Mouse (Mus musculus): Measurements from ENCODE around the gene Rpap1. TPM values are rescaled to one million over a fixed set of nuclear protein-coding genes. Genes with fewer than 3 reads are reported as not detected.

Gene Rpap1
- total RNA-seq (2021), result 10 to 100 TPM; 13.4 to 17.8 TPM
- long read RNA-seq, experiment 1, full-length matches to known transcripts, result 2 of 16 reads
- long read RNA-seq, experiment 1, partial matches to known transcripts, result 13 of 16 reads
- long read RNA-seq, experiment 1, other reads (novel, unspliced or antisense), result 1 of 16 reads
- long read RNA-seq, experiment 2, full-length matches to known transcripts, result 2 of 7 reads
- long read RNA-seq, experiment 2, partial matches to known transcripts, result 3 of 7 reads
- long read RNA-seq, experiment 2, other reads (novel, unspliced or antisense), result 2 of 7 reads

DNA sequence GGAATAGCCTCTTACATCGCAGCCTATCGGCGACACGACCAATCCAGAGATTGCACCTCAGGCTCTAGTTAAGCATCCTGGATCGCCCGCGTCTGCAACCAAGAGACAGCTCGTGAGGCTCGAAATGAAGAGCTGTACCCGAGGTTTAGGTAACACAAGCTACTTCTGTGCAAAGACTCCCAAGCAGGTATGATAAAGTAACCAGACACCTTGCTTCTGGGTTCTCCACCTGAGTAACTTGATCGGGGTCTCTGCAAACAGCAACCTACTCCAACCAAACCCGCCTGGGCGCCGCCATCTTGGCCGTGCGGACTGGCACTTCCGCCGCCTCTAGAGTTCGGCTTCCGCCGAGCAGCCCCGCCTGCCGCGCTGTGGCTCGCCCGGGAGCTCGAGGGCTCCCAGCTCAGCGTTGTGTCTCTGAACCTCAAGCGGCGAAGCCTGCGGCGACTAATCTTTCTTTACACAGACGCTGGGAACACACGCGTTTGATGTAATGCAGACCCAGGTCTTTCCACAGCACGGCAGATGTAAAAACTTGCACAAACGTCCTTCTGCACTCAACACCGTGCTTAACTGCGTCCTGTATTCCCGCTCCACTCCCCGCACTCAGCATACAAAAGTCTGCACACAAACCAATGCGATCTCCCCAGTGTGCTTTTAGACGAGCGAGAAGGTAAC is at the start of gene Rpap1:
TSS of gene Rpap1 (minus strand) at position 332 of the 678 bp plus-strand sequence.
- peak; percentile 88 to 91 for DNase-seq

GRCm38 (mm10) chr2:119834231-119834630 is 46.9 kb upstream of the Rpap1 start:
- no peak for DNase-seq

- peak in 1 of 2 experiments; percentile 13 for DNase-seq
Measured at GRCm38 (mm10) chr2:119830579-119830978, 43.2 kb upstream of the Rpap1 start.

DNA sequence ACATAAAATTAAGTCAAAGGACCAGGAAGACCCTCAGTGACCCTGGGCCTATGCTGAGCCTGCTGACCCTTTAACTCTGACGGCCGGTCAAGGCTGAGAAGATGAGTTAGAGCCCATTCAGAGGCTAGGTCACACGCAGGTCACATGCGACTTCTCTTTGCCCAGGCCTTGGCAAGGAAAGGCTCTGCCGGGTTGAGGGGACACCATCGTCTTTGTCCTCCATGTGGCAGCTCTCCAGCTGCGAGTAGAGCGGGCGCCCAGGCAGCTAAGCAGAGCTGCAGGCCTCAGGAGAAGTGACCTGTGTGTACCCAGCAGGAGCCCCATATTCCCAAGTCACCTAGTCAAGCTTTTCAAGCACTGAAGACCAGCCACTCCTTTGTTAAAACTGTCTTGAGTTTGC is 33.8 kb upstream of the Rpap1 start:
- DNase-seq, result no peak

- DNase-seq, result no peak
Measured at GRCm38 (mm10) chr2:119818668-119819272, 31.4 kb upstream of the Rpap1 start.

DNA sequence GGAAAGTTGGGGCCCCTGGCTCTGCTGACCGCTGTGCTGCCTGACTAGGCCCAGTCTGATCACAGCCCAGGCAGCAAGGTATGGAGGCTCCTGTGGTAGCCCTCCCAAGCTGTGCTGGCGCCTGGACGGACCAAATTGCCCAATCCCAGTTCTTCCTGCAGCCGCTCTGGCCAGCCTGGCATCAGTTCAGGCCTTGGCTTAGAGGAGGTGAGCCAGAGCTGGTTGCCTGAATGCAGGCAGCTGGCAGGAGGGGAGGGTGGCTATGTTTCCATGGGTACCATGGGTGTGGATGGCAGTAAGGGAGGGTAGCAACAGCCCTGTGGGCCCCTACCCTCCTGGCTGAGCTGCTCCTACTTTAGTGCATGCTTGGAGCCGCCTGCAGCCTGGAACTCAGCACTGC is 29.7 kb upstream of the Rpap1 start:
- DNase-seq, result peak; percentile 20 to 25

DNA sequence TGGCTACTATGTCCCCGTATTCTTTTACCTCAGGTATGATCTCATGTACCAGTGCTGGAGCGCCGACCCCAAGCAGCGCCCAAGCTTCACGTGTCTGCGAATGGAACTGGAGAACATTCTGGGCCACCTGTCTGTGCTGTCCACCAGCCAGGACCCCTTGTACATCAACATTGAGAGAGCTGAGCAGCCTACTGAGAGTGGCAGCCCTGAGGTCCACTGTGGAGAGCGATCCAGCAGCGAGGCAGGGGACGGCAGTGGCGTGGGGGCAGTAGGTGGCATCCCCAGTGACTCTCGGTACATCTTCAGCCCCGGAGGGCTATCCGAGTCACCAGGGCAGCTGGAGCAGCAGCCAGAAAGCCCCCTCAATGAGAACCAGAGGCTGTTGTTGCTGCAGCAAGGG is 29.3 kb upstream of the Rpap1 start:
- DNase-seq, result no peak

- no peak for DNase-seq
Measured at GRCm38 (mm10) chr2:119814376-119814933, 27.1 kb upstream of the Rpap1 start.

- no peak for DNase-seq
Measured at GRCm38 (mm10) chr2:119811490-119812146, 24.3 kb upstream of the Rpap1 start.

DNA sequence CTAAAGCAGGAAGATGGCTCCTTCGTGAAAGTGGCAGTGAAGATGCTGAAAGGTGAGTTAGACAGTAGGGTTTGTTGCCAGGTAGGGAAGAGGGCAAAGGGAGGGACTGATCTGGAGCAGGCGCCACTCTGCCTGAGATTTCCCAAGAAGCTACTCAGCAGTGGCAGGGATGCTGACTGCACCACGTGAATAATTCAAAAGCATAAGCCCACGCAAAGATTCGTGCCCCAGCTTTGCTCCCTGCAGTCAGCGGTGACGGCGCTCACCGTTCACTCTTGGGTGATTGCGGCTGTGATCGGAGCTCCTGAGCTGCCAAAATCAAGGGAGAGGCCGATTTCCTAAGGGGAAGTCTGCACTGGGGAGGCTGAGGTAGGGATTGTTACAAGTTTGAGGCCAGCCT is 23.6 kb upstream of the Rpap1 start:
- DNase-seq, result no peak

- DNase-seq, result no peak
Measured at GRCm38 (mm10) chr2:119808881-119809280, 21.5 kb upstream of the Rpap1 start.

DNA sequence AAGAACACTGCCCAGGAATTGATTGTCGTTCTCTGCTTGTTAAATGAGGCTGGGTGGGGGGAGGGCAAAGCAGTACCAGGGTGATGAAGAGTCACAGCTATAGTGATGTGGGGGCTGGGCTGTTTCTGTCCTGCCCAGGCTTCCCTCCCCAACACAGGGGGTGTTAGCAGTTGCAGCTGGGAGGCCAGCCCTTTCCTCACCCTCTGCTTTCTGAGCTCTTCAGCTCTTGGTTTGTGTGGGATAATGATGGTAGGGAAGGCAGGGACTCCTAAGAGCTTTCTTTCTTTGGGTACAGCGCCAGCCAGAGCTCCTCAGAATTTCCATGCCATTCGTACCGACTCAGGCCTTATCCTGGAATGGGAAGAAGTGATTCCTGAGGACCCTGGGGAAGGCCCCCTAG is 21.1 kb upstream of the Rpap1 start:
- no peak for DNase-seq

- no peak for DNase-seq
Measured at GRCm38 (mm10) chr2:119805536-119805935, 18.2 kb upstream of the Rpap1 start.

DNA sequence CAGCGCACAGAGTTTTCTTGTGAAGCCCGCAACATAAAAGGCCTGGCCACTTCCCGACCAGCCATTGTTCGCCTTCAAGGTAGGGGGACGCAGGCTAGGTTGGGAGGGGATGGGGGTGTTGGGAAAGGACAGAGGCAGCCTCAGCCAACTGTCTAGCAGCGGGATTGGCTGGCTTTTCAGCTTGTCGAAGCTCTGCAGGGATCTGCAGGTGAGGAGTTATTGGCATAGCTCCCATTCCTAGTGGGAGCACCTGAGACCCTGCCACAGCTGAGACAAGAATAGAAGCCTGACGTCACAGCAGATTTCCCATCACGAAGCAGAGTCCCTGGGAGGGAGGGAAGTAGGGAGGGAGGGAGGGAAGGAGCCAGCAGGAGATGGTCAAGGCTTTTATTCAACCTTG is 17.4 kb upstream of the Rpap1 start:
- DNase-seq, result no peak

- no peak for DNase-seq
Measured at GRCm38 (mm10) chr2:119804275-119804628, 16.9 kb upstream of the Rpap1 start.

- DNase-seq, result no peak
Measured at GRCm38 (mm10) chr2:119803618-119804274, 16.4 kb upstream of the Rpap1 start.

DNA sequence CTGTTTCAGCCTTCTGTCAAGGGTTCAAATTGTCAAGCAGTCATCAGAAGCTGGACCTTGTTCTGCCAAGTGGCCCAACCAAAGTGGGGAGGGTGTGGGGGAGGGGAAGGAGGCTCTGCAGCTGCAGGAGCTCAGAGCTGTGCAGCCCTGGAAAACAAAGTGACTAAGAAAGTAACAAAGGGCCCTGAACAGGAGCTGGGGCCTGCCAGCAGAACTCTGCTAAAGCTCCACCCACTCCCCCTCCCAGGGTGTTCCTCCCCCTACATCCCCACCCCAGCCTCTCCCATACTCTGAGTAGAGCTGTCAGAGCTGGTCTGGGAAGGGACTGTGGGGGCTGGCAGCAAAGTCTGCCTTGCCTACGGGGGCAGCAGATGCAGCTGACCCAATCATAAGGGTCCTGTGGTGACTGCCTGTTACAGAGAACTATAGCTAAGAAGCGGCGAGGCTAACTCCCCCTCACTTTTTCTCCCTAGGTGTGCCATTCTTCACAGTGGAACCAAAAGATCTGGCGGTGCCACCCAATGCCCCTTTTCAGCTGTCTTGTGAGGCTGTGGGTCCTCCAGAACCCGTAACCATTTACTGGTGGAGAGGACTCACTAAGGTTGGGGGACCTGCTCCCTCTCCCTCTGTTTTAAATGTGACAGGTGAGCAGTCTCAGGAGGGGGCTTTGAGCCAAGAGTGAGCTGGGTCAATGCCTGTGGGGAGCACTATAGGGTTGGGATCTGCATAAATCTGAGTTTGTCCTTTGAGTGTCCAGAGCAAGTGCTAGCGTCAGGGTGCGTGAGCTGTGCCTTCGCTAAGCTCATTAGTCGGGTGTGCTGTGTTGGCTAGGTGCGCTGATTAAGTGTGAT is 15.7 kb upstream of the Rpap1 start:
- DNase-seq, result no peak

DNA sequence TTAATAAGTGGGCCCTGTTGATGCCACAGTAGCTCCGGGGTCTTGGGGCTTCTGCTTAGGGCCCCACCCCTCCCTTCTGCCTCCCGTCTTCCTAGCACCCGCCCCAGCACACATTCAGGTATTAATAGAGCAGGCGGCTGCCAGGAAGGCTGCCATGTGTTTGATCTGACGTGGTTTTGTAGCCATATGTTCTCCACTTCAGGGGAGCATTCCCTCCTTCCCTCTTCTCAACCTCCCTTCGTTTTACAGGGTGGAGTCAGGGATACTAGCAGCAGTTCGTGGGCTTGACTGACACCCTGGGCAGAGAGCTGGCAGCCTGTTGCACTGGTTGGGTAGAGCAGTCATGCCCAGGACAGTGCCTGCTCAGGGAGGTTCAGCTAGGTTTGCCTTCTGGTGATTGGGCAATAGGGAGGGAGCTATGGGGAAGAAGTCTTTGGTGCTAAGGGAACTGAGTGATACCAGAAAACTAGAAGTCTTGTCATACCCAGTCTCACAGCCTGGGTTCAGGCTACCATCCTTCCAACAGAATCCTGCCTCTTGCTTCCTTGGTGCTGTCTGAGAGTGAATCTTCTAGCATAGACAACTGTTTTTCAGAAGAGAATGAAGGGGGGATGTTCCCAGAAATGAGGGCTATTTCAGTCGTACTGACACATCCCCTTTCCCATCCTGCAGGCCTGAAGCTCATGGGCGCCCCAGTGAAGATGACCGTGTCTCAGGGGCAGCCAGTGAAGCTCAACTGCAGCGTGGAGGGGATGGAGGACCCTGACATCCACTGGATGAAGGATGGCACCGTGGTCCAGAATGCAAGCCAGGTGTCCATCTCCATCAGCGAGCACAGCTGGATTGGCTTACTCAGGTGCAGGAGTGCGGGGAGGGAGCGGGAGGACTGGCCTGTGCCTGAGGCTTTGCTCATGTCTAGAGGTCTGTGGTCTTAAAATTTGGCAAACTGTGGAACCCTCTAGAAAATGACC is 13.8 kb upstream of the Rpap1 start:
- DNase-seq, result no peak

- DNase-seq, result no peak
Measured at GRCm38 (mm10) chr2:119799961-119800550, 12.7 kb upstream of the Rpap1 start.
